Mouse (Mus musculus) G1E (cell line): ENCODE data around the gene Ndufa13.

Experiments used
- CTCF ChIP-seq: IDR thresholded peaks from 2 replicates; pipeline ENCODE4 v1.5.1; 2012; ENCODE audit warnings: low read depth, low read length, inconsistent platforms, mixed read lengths
- TAL1 ChIP-seq: conservative IDR thresholded peaks from 2 replicates; pipeline ENCODE4 v1.6.1; 2012; ENCODE audit warnings: low read depth, low read length, inconsistent platforms, mixed read lengths

DNA sequence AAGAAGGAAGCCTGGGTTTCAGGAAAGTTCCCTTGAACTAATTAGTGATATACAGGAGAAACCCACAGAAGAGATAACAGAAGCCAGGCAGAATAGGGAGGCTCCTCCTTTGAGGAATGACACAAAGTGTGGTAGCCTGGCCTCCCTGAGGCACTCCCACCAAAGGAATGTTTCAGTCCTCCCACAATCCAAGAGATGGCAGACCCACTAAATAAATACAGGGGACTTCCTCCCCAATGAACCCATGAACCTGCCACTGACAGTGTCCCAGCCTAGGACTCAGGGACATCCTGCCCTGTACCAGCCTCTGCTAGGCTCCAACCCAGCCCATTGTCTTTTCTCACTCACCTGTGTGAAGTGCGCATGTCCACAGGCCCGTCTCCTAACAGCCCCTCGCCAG, 33.1 kb upstream of the Ndufa13 start:
- no peak for TF ChIP-seq CTCF
- TF ChIP-seq TAL1 = no peak
